Comparison of ENCODE assay signal across 8 mouse cellular contexts in the genomic region with DNA sequence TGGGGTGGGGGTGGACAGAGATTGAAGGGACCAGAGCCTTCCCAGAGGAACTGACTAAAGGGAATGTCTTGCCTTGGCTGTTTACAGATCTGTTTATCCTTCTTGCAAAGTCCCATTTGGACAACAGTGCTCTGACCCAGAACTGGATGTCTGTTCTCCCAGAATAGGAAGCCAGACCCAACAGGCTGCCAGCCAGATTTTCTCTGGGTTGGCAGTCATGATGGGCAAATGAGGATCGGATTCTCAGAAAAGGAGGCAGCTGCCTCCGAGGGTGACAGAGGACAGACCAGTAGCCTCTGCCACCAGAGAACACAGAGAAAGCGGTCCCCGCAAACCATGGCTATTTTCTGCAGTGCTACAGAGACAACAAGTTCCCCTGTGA. TPM values are rescaled to one million over a fixed set of nuclear protein-coding genes. Genes with fewer than 3 reads are reported as not detected.
DNase-seq lines count a peak whose midpoint lies in the region; ATAC-seq and TF ChIP-seq lines count a peak whose summit lies in the region.

No protein-coding gene starts in this region.

- peaks cover 77% of the 10 kb centered on the region for H3K4me1 ChIP-seq in heart, embryonic 10.5 days
- H3K4me1 ChIP-seq in forebrain, embryonic 13.5 days, result peaks cover 40% of the 10 kb centered on the region
- H3K4me1 ChIP-seq in hindbrain, embryonic 13.5 days (replicated peaks), result peaks cover 46% of the 10 kb centered on the region
- peaks cover 0 to 22% of the 10 kb centered on the region in 2 experiments; a peak in 2 of 4 replicates for H3K4me1 ChIP-seq in liver, embryonic 14.5 days (replicated peaks; ENCODE audit: control insufficient read depth in 2 of 2, insufficient read depth in 2 of 2, low read length in 1 of 2)

- peak; percentile 2 for ATAC-seq in Patski
- ATAC-seq in forebrain, embryonic 13.5 days, result no peak; the same call in 1 of the 2 replicates
- ATAC-seq in hindbrain, embryonic 13.5 days (ENCODE audit: low FRiP score), result 0 out of 2 replicates have a peak, but pooled peaks have one; percentile 14
- ATAC-seq in liver, embryonic 14.5 days (ENCODE audit: insufficient read depth), result no peak
- no peak for ATAC-seq in erythroid progenitor cell, adult 5-6 weeks (replicated peaks; ENCODE audit: low FRiP score, poor library complexity, severe bottlenecking)

- CTCF ChIA-PET in Patski (lab: Charles Lee), result interaction anchor here (1.2 to 8.0 kb wide), 5 partner anchors 9 to 30 kb away, joined by 3 to 45 read pairs (median 5); no protein-coding TSS in a partner anchor

- H3K27me3 ChIP-seq in heart, embryonic 10.5 days (ENCODE audit: insufficient read depth, poor library complexity, severe bottlenecking), result no peaks in the 10 kb centered on the region
- no peaks in the 10 kb centered on the region for H3K27me3 ChIP-seq in Patski
- H3K27me3 ChIP-seq in forebrain, embryonic 13.5 days, result no peaks in the 10 kb centered on the region
- H3K27me3 ChIP-seq in hindbrain, embryonic 13.5 days, result no peaks in the 10 kb centered on the region
- no peaks in the 10 kb centered on the region for H3K27me3 ChIP-seq in liver, embryonic 14.5 days (ENCODE audit: control insufficient read depth, insufficient read depth, low read length)

- POLR2A ChIA-PET in Patski (lab: Charles Lee), result interaction anchor here (0.9 to 3.7 kb wide), 8 partner anchors 9 to 40 kb away, joined by 3 to 24 read pairs (median 4); no protein-coding TSS in a partner anchor

- in situ Hi-C loops in Patski (cut with MboI; ENCODE audit: low pct_unique_long_range_greater_than_20kb), result no loop called here

- no peaks in the 10 kb centered on the region for H3K9me3 ChIP-seq in heart, embryonic 10.5 days
- H3K9me3 ChIP-seq in forebrain, embryonic 13.5 days (replicated peaks), result no peaks in the 10 kb centered on the region
- no peaks in the 10 kb centered on the region for H3K9me3 ChIP-seq in hindbrain, embryonic 13.5 days
- no peaks in the 10 kb centered on the region for H3K9me3 ChIP-seq in liver, embryonic 14.5 days (ENCODE audit: control insufficient read depth, low read length)

- no peak for TF ChIP-seq CTCF in Patski (IDR thresholded peaks at IDR 0.05)
- TF ChIP-seq CTCF in liver, embryonic 14.5 days (IDR thresholded peaks at IDR 0.05; ENCODE audit: low read depth), result no peak

- under 1% methylated on average over 4 of the region's 4 CpGs for WGBS in heart, embryonic 10.5 days
- WGBS in forebrain, embryonic 13.5 days, result 3% methylated on average over 4 of the region's 4 CpGs
- WGBS in hindbrain, embryonic 13.5 days, result 4% methylated on average over 4 of the region's 4 CpGs
- WGBS in liver, embryonic 14.5 days (ENCODE audit: insufficient replicate concordance), result 32% methylated on average over 4 of the region's 4 CpGs

- peak overlapping the region; percentile 63 for H3K4me3 ChIP-seq in heart, embryonic 10.5 days
- H3K4me3 ChIP-seq in forebrain, embryonic 13.5 days, result peak overlapping the region; percentile 37
- H3K4me3 ChIP-seq in hindbrain, embryonic 13.5 days, result peak overlapping the region; percentile 39
- peak overlapping the region; percentile 37 to 58 for H3K4me3 ChIP-seq in liver, embryonic 14.5 days (ENCODE audit: insufficient read depth in 1 of 2, low read depth in 2 of 2, low read length in 2 of 2)

- H3K9ac ChIP-seq in forebrain, embryonic 13.5 days, result peak overlapping the region; percentile 64
- H3K9ac ChIP-seq in hindbrain, embryonic 13.5 days, result peak overlapping the region; percentile 71
- H3K9ac ChIP-seq in liver, embryonic 14.5 days (replicated peaks), result peak overlapping the region; percentile 23; the same call in 1 of the 2 replicates

- no peak for DNase-seq in heart, embryonic 10.5 days (ENCODE audit: low spot score)
- no peak for DNase-seq in heart, adult 11 months
- no peak for DNase-seq in Patski (ENCODE audit: low read depth, low spot score)
- DNase-seq in liver, embryonic 14.5 days (ENCODE audit: low read depth in 3 of 3, low spot score in 3 of 3), result no peak
- DNase-seq in right cerebral cortex, postnatal 25 days, result peak; percentile 16

- peak overlapping the region; percentile 97 for H3K27ac ChIP-seq in heart, embryonic 10.5 days
- peak overlapping the region; percentile 44 for H3K27ac ChIP-seq in forebrain, embryonic 13.5 days
- peak overlapping the region; percentile 83 for H3K27ac ChIP-seq in hindbrain, embryonic 13.5 days
- no peak overlapping the region for H3K27ac ChIP-seq in liver, embryonic 14.5 days

- peak overlapping the region; percentile 63 for H3K4me2 ChIP-seq in forebrain, embryonic 13.5 days
- H3K4me2 ChIP-seq in hindbrain, embryonic 13.5 days, result peak overlapping the region; percentile 53
- no peak overlapping the region; the same call in 1 of the 2 replicates for H3K4me2 ChIP-seq in liver, embryonic 14.5 days (ENCODE audit: low read depth)

- H3K36me3 ChIP-seq in heart, embryonic 10.5 days, result peaks cover 10% of the 10 kb centered on the region; the same call in 1 of the 2 replicates
- H3K36me3 ChIP-seq in forebrain, embryonic 13.5 days (ENCODE audit: poor library complexity, severe bottlenecking), result no peaks in the 10 kb centered on the region
- no peaks in the 10 kb centered on the region for H3K36me3 ChIP-seq in hindbrain, embryonic 13.5 days
- no peaks in the 10 kb centered on the region for H3K36me3 ChIP-seq in liver, embryonic 14.5 days (replicated peaks; ENCODE audit: control insufficient read depth, insufficient read depth, low read depth)

- TF ChIP-seq EP300 in liver, embryonic 14.5 days (IDR thresholded peaks at IDR 0.05; ENCODE audit: low read depth), result no peak

RNA-seq across cellular contexts. Expression of a gene that starts 3.7 kb away (rescaled TPM):
- 995 and 1,097 TPM in 2 replicates for polyA plus RNA-seq in heart, embryonic 10.5 days (2016; fragmentation: Nextera tagmentation; extraction: Ambion mirVana)
- polyA plus RNA-seq in Patski (2021), result 789 TPM
- 273 and 289 TPM in 2 replicates for polyA plus RNA-seq in forebrain, embryonic 13.5 days (2015; fragmentation: Nextera tagmentation; extraction: Ambion mirVana)
- 579 and 581 TPM in 2 replicates for polyA plus RNA-seq in hindbrain, embryonic 13.5 days (2015; fragmentation: Nextera tagmentation; extraction: Ambion mirVana)
- polyA plus RNA-seq in liver, embryonic 14.5 days (2012; rRNA removed), result 47.5 and 64.9 TPM in 2 replicates
- polyA plus RNA-seq in liver, embryonic 14.5 days (2014; fragmentation: Nextera tagmentation; extraction: Ambion mirVana), result 88.2 and 91.2 TPM in 2 replicates
- total RNA-seq in erythroid progenitor cell, adult 5-6 weeks (2015; ENCODE audit: low replicate concordance), result 1.8 and 3.8 TPM in 2 replicates
- 1.9 and 9.3 TPM in 2 replicates for total RNA-seq in erythroid progenitor cell, adult 5-6 weeks (2017; ENCODE audit: low replicate concordance)

RNA-seq across cellular contexts. Expression of a gene that starts 41.8 kb away (rescaled TPM):
- polyA plus RNA-seq in heart, embryonic 10.5 days (2016; fragmentation: Nextera tagmentation; extraction: Ambion mirVana), result 269 and 273 TPM in 2 replicates
- 254 TPM for polyA plus RNA-seq in Patski (2021)
- polyA plus RNA-seq in forebrain, embryonic 13.5 days (2015; fragmentation: Nextera tagmentation; extraction: Ambion mirVana), result 260 and 278 TPM in 2 replicates
- 302 and 316 TPM in 2 replicates for polyA plus RNA-seq in hindbrain, embryonic 13.5 days (2015; fragmentation: Nextera tagmentation; extraction: Ambion mirVana)
- 97.4 and 120 TPM in 2 replicates for polyA plus RNA-seq in liver, embryonic 14.5 days (2012; rRNA removed)
- 198 and 209 TPM in 2 replicates for polyA plus RNA-seq in liver, embryonic 14.5 days (2014; fragmentation: Nextera tagmentation; extraction: Ambion mirVana)
- 24.3 and 114 TPM in 2 replicates for total RNA-seq in erythroid progenitor cell, adult 5-6 weeks (2015; ENCODE audit: low replicate concordance)
- 18.5 TPM in 1 of 2 replicates, not detected in the other for total RNA-seq in erythroid progenitor cell, adult 5-6 weeks (2017; ENCODE audit: low replicate concordance)

RNA-seq across cellular contexts. Expression of a gene that starts 50.2 kb away (rescaled TPM):
- polyA plus RNA-seq in heart, embryonic 10.5 days (2016; fragmentation: Nextera tagmentation; extraction: Ambion mirVana), result 164 and 188 TPM in 2 replicates
- 53.9 TPM for polyA plus RNA-seq in Patski (2021)
- polyA plus RNA-seq in forebrain, embryonic 13.5 days (2015; fragmentation: Nextera tagmentation; extraction: Ambion mirVana), result 182 and 199 TPM in 2 replicates
- polyA plus RNA-seq in hindbrain, embryonic 13.5 days (2015; fragmentation: Nextera tagmentation; extraction: Ambion mirVana), result 126 and 127 TPM in 2 replicates
- polyA plus RNA-seq in liver, embryonic 14.5 days (2012; rRNA removed), result 23.3 and 27.7 TPM in 2 replicates
- 58.4 and 66.4 TPM in 2 replicates for polyA plus RNA-seq in liver, embryonic 14.5 days (2014; fragmentation: Nextera tagmentation; extraction: Ambion mirVana)
- total RNA-seq in erythroid progenitor cell, adult 5-6 weeks (2015; ENCODE audit: low replicate concordance), result 27.7 and 35.7 TPM in 2 replicates
- total RNA-seq in erythroid progenitor cell, adult 5-6 weeks (2017; ENCODE audit: low replicate concordance), result 22.5 and 28.2 TPM in 2 replicates

Comparison
In these comparisons a context has a peak if more than half of its experiments do, and no peak if none do; other contexts are left out.
1. ATAC-seq: peak in Patski (single experiment) and hindbrain, embryonic 13.5 days (single experiment); none in forebrain, embryonic 13.5 days (single experiment), liver, embryonic 14.5 days (single experiment) and erythroid progenitor cell, adult 5-6 weeks (single experiment).
2. Peak in every context shown above with its lines, with median percentiles within 50 percentile points of each other: H3K4me3 ChIP-seq and H3K9ac ChIP-seq.